Mouse (Mus musculus): ENCODE data around the gene Tepp.
A peak's percentile ranks its signal among the peaks of the same experiment; 100 is the strongest.

GRCm38 (mm10) chr8:95352151-95352870, 41.9 kb downstream of the Tepp start, which contains the start of gene Mmp15:
- TF ChIP-seq CTCF (IDR thresholded peaks at IDR 0.05; ENCODE audit: insufficient read depth, low read length) (no peak), POLR2A (IDR thresholded peaks at IDR 0.05; ENCODE audit: borderline replicate concordance, extremely low read depth, low read depth, low read length) (peak; percentile 64; the same call in 1 of the 2 replicates)

Measured in lung, adult 2 months (tissue).